Mouse (Mus musculus) limb, embryonic 13.5 days (tissue): Measurements from ENCODE around the gene Hspb7. TPM values are rescaled to one million over a fixed set of nuclear protein-coding genes. Genes with fewer than 3 reads are reported as not detected.
A peak's percentile ranks its signal among the peaks of the same experiment; 100 is the strongest.

Experiments used
- ATAC-seq: fragments of 200-750 bp; cut with Nextera tagmentation; 2 replicates; pipeline ENCODE4 v1.8.0; 2017; ENCODE audit warnings: low read depth, moderate number of reproducible peaks, moderate TSS enrichment; ENCODE audit not compliant: low FRiP score
- H3K27ac ChIP-seq: fragments of 300-500 bp; sonication (generic); 2 replicates; pipeline ENCODE4 v1.5.1; 2015; ENCODE audit warnings: inconsistent platforms, mild to moderate bottlenecking, moderate library complexity
- H3K27me3 ChIP-seq: fragments of 300-500 bp; sonication (generic); 2 replicates; pipeline ENCODE4 v1.6.1; 2015; ENCODE audit warnings: mild to moderate bottlenecking, inconsistent platforms
- H3K36me3 ChIP-seq: fragments of 300-500 bp; sonication (generic); 2 replicates; pipeline ENCODE4 v1.6.1; 2015; ENCODE audit warnings: inconsistent platforms, mild to moderate bottlenecking, moderate library complexity
- H3K4me1 ChIP-seq: fragments of 300-500 bp; sonication (generic); 2 replicates; pipeline ENCODE4 v1.6.1; 2015; ENCODE audit warnings: inconsistent platforms
- H3K4me2 ChIP-seq: fragments of 300-500 bp; sonication (generic); replicated peaks from 2 replicates; pipeline ENCODE4 v1.6.1; 2015; ENCODE audit warnings: inconsistent platforms, mild to moderate bottlenecking, moderate library complexity
- H3K4me3 ChIP-seq: fragments of 300-500 bp; sonication (generic); 2 replicates; pipeline ENCODE4 v1.5.1; 2015; ENCODE audit warnings: moderate library complexity, mild to moderate bottlenecking, inconsistent platforms
- H3K9ac ChIP-seq: fragments of 300-500 bp; sonication (generic); 2 replicates; pipeline ENCODE4 v1.6.1; 2015; ENCODE audit warnings: mild to moderate bottlenecking, inconsistent platforms
- H3K9me3 ChIP-seq: fragments of 300-500 bp; sonication (generic); 2 replicates; pipeline ENCODE4 v1.6.1; 2016; ENCODE audit warnings: inconsistent platforms
- WGBS: fragments of 180-500 bp; shearing (Covaris S2); methylation state at CpG from one replicate; pipeline ENCODE4 v1.1.7; 2015; 5-methylcytosine and 5-hydroxymethylcytosine counted together
- polyA plus RNA-seq: library from polyadenylated mRNA; unstranded; fragments of >200 nt; fragmentation: Nextera tagmentation; extraction: Ambion mirVana; gene quantifications from 2 replicates; pipeline ENCODE4 v1.2.1, GENCODE M21; 2015

The Hspb7 gene
- polyA plus RNA-seq, 1 experiment from 2014 or later: 0.06 TPM

DNA sequence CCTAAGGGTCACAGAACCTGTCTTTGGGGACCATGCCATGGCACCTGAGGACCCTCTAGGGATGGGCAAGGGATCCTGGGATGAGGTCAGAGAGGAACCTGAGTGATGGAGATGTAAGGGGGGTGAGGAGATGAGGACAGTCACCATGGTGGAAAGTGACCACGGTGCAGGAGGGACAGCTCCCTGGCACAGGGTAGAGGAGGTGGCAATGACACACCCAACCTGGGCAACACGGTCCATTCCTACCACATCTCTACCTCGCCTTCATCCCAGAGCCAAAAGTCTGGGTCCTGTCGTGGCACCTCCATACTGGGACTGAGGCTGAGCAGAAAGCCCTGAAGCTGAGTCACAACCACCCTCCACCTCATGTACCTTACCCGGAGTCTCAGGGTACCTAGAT lies 2.3 kb downstream of the Hspb7 start:
- Histone ChIP-seq H3K36me3 (no peaks in the 10 kb centered on the region), H3K27me3 (peaks cover 43% of the 10 kb centered on the region), H3K9ac (no peak overlapping the region), H3K4me1 (peaks cover 37% of the 10 kb centered on the region), H3K4me3 (no peak overlapping the region), H3K9me3 (no peaks in the 10 kb centered on the region), H3K4me2 (no peak overlapping the region), H3K27ac (no peak overlapping the region)
- 75% methylated on average over 5 of the region's 5 CpGs for WGBS
- ATAC-seq: no peak

- Histone ChIP-seq H3K4me3 (no peak overlapping the region), H3K4me2 (no peak overlapping the region)
Observed at GRCm38 (mm10) chr4:141423288-141423687, 2.7 kb downstream of the Hspb7 start.

DNA sequence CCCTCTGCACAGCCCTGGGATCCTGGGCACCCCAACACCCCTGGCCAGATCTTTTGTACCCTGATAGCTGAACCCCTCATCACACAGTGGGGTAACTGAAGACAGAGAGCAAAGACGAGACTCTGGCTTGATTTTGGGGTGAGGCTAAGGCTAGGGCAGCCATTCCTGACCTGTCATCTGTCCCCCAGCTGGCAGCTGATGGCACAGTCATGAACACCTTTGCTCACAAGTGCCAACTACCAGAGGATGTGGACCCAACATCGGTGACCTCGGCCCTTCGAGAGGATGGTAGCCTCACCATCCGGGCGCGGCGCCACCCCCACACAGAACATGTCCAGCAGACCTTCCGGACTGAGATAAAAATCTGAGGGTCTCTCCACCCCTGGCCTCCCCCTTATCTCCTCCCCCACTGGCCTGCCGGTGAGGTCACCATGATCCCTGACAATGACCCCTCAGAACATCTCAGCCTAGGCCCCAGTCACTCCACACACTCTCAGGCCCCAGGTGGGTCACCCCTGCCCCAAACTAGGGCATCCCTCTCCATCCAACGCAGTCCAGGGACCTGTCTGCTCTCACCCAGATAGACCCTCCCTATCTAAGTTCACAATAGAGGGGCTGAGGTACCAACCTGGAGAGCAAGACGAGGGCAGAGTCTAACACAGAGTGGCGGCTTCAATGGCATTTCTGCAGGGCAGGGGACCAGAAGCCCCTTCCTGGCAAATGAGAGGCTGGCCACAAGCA lies 3.3 kb downstream of the Hspb7 start:
- H3K4me3 ChIP-seq: no peak overlapping the region
- no peaks in the 10 kb centered on the region for H3K36me3 ChIP-seq
- H3K9me3 ChIP-seq: no peaks in the 10 kb centered on the region
- H3K27ac ChIP-seq: no peak overlapping the region
- 87% methylated on average over 13 of the region's 13 CpGs for WGBS
- no peak overlapping the region for H3K9ac ChIP-seq
- peaks cover 43% of the 10 kb centered on the region for H3K27me3 ChIP-seq
- H3K4me1 ChIP-seq: peaks cover 37% of the 10 kb centered on the region
- H3K4me2 ChIP-seq: no peak overlapping the region
- no peak for ATAC-seq

More at GRCm38 (mm10) chr4:141423288-141423687, 2.7 kb downstream of the Hspb7 start:
- peaks cover 43% of the 10 kb centered on the region for H3K27me3 ChIP-seq
- no peaks in the 10 kb centered on the region for H3K9me3 ChIP-seq
- no peak overlapping the region for H3K9ac ChIP-seq
- no peaks in the 10 kb centered on the region for H3K36me3 ChIP-seq
- ATAC-seq: no peak
- no peak overlapping the region for H3K27ac ChIP-seq
- 83% methylated on average over 5 of the region's 5 CpGs for WGBS
- peaks cover 37% of the 10 kb centered on the region for H3K4me1 ChIP-seq

- no peaks in the 10 kb centered on the region for H3K9me3 ChIP-seq
- peaks cover 22% of the 10 kb centered on the region for H3K4me1 ChIP-seq
- 6% methylated on average over 36 of the region's 36 CpGs for WGBS
- no peaks in the 10 kb centered on the region for H3K36me3 ChIP-seq
- H3K4me2 ChIP-seq: peak overlapping the region; percentile 89
- H3K4me3 ChIP-seq: peak overlapping the region; percentile 48
- no peak overlapping the region for H3K27ac ChIP-seq
- H3K9ac ChIP-seq: peak overlapping the region; percentile 61
- ATAC-seq: peak; percentile 87
- peaks cover 43% of the 10 kb centered on the region for H3K27me3 ChIP-seq
Observed at GRCm38 (mm10) chr4:141425484-141426479, 5.2 kb downstream of the Hspb7 start.

DNA sequence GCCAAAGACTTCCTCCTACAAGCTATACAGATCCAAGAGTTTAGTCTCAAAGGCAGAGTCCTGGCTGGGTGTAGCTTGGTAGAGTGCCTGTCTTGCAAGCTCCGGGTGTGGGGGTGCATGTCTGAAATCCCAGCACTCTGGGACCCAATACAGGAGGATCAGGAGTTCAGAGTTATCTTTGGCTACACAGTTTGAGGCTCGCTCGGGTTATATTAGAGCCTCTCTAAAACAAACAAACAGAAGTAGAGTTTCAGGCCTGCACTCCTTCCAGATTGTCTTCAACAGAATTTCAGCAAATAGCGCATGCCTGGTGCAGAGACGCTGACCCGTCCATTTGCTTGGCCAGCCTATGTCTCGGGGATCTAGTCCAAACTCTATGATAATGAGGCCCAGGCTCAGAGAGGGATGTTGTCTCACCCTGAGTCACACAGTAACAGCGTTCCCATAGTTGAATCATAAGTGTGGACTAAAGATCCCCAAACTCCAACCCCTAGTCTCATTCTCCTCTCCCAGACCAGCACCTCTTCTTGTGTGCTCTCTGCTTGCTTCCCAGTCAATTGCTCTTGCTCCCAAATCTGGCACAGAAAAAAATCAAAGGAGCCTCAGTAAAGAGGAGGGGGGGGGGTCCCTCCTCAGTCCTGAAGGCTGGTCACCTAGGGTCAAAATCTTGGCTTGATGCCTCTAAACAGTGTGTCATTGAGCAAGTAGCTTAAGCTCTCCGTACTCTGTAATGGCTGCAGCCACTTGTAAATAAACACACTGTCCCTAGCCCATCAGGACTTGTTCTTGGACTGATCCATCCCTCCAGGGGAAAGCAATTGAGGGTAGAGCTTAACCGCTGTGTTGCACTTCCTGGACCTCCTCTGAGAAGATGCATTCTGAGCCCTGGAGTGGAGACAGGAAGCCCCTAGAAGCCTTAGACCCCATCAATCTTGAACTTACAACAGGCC lies 6.5 kb downstream of the Hspb7 start:
- Histone ChIP-seq H3K4me2 (peak overlapping the region; percentile 89; the same call in 1 of the 2 replicates), H3K27me3 (peaks cover 33% of the 10 kb centered on the region), H3K27ac (no peak overlapping the region; the same call in 1 of the 2 replicates), H3K9ac (no peak overlapping the region), H3K4me3 (no peak overlapping the region), H3K36me3 (no peaks in the 10 kb centered on the region), H3K9me3 (no peaks in the 10 kb centered on the region), H3K4me1 (peaks cover 13% of the 10 kb centered on the region)
- no peak for ATAC-seq
- 76% methylated on average over 10 of the region's 10 CpGs for WGBS

- H3K9me3 ChIP-seq: no peaks in the 10 kb centered on the region
- H3K36me3 ChIP-seq: no peaks in the 10 kb centered on the region
- WGBS: 85% methylated on average over 13 of the region's 13 CpGs
- no peak for ATAC-seq
- no peak overlapping the region for H3K4me3 ChIP-seq
- no peak overlapping the region for H3K9ac ChIP-seq
- peaks cover 32% of the 10 kb centered on the region for H3K27me3 ChIP-seq
- H3K4me1 ChIP-seq: peaks cover 13% of the 10 kb centered on the region
- H3K27ac ChIP-seq: no peak overlapping the region
- no peak overlapping the region for H3K4me2 ChIP-seq
Observed at GRCm38 (mm10) chr4:141427921-141428320, 7.3 kb downstream of the Hspb7 start.

DNA sequence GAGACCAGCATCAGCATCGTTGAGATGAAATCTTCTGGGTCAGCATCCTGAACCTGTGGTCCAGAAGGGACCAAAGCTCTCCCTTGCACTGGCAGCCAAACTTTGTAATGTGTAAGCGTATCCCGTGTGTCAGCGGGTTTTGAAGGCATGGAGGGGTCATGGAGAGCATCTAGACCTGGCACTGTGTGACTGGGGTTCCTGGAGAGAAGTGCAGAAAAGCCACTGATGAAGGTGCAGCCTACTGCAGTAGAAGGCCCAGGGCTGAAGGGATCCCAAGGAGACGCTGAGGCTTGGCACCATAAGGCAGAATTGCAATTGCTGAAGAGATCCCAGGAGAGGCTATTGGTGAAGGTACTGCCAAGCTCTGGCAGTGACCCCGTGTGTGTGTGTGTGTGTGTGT lies 8.8 kb downstream of the Hspb7 start:
- no peaks in the 10 kb centered on the region for H3K36me3 ChIP-seq
- H3K4me1 ChIP-seq: peaks cover 13% of the 10 kb centered on the region
- 79% methylated on average over 6 of the region's 6 CpGs for WGBS
- no peaks in the 10 kb centered on the region for H3K9me3 ChIP-seq
- ATAC-seq: no peak
- no peak overlapping the region for H3K4me2 ChIP-seq
- peaks cover 21% of the 10 kb centered on the region for H3K27me3 ChIP-seq
- no peak overlapping the region for H3K27ac ChIP-seq
- no peak overlapping the region for H3K4me3 ChIP-seq
- no peak overlapping the region for H3K9ac ChIP-seq

DNA sequence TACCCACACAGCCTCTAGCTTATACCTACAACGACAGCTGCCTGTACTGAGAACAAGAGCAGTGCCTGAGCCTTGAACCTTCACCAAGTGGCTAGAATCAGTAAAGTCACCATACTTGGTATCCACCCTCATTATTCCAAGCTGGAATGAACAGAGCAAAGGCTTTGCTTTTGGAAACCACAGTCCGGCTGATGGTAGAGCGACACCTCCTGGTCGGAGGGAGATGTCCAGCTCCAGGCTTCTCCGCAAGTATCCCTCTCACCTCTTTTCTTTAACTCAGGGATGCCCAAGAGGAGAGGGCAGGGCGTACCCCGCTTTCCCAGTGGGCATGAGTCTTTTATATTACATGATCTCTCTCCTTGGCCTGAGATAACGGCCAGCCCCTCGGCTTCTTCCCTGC lies 9.3 kb downstream of the Hspb7 start:
- WGBS: 54% methylated on average over 9 of the region's 9 CpGs
- Histone ChIP-seq H3K27me3 (peaks cover 17% of the 10 kb centered on the region), H3K27ac (no peak overlapping the region), H3K4me1 (peaks cover 12% of the 10 kb centered on the region), H3K36me3 (no peaks in the 10 kb centered on the region), H3K9me3 (no peaks in the 10 kb centered on the region), H3K4me3 (no peak overlapping the region), H3K4me2 (no peak overlapping the region), H3K9ac (no peak overlapping the region)
- no peak for ATAC-seq

DNA sequence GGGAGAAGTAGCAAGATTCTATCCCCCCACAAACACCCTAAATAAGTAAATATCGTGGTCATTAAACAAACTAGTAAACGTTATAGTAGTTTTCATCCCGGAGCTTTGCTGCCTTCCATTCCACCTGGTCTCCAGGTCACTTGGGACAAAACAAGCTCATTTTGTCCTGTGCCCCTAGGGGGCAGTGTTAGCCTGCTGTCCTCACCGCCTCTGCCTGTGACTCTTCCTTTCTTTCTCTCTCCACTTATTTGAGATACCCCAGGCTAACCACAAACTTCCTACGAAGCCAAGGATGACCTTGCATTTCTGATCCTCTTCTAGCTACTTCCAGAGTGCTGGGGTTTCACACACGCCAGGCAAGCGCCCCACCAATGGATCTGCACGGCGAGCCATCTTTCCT lies 10.4 kb downstream of the Hspb7 start:
- Histone ChIP-seq H3K27ac (no peak overlapping the region), H3K9me3 (no peaks in the 10 kb centered on the region), H3K4me1 (peaks cover 6% of the 10 kb centered on the region), H3K4me2 (no peak overlapping the region), H3K36me3 (no peaks in the 10 kb centered on the region), H3K27me3 (peaks cover 14% of the 10 kb centered on the region), H3K4me3 (no peak overlapping the region), H3K9ac (no peak overlapping the region)
- WGBS: 40% methylated on average over 9 of the region's 9 CpGs
- no peak for ATAC-seq

DNA sequence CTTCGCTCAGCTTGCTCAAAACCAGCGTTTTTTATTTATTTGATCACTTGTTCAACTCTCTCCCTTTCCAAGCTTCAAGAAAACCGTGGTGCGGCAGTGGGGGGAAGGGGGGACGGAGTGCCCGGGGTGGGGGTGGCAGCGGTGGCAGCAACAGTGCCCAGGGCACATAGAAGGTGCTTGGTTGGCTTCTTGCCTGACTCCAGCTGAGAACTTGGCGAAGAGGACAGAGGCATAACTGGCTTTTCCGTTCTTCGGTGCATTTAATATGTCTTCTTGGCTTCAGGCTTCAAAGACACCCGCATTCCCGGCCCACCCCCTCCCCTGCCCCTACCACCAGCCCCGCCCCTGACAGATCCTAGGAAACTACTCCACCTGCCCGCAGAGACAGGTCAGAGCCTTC lies 12.1 kb downstream of the Hspb7 start:
- Histone ChIP-seq H3K4me2 (no peak overlapping the region), H3K27me3 (no peaks in the 10 kb centered on the region), H3K4me1 (no peaks in the 10 kb centered on the region), H3K36me3 (no peaks in the 10 kb centered on the region), H3K9me3 (no peaks in the 10 kb centered on the region), H3K27ac (no peak overlapping the region), H3K9ac (no peak overlapping the region), H3K4me3 (no peak overlapping the region)
- WGBS: 61% methylated on average over 14 of the region's 14 CpGs
- no peak for ATAC-seq

DNA sequence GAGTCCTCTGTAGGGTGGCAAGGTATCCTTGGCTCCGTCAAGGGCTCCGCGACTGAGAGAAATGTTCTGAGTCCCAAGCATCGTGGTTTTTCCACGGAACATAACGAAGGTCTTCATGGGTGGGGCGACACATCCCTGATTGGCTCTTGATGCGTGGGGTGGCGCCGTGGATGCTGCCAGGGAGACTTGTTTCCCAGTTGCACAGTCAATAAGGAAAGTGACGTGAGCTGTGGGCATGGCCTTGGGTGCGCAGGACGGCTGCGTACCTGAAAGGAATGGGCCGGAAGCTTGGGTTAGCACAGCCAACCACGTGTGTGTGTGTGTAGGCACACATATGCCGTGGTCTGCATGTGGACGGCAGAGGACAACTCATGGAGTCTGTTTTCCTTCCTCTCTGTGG lies 12.6 kb downstream of the Hspb7 start:
- WGBS: 80% methylated on average over 18 of the region's 18 CpGs

More for the DNA sequence above, 12.6 kb downstream of the Hspb7 start:
- Histone ChIP-seq H3K36me3 (no peaks in the 10 kb centered on the region), H3K27me3 (no peaks in the 10 kb centered on the region), H3K4me1 (no peaks in the 10 kb centered on the region), H3K4me2 (no peak overlapping the region), H3K9ac (no peak overlapping the region), H3K4me3 (no peak overlapping the region), H3K27ac (no peak overlapping the region), H3K9me3 (no peaks in the 10 kb centered on the region)
- no peak for ATAC-seq
